Mouse (Mus musculus): ENCODE results near the gene Plcb2. TPM values are rescaled to one million over a fixed set of nuclear protein-coding genes. Genes with fewer than 3 reads are reported as not detected.
A peak's percentile ranks its signal among the peaks of the same experiment; 100 is the strongest.

The Plcb2 gene
- polyA plus RNA-seq, 1 experiment from 2014 or later = 1.5 TPM

GRCm38 (mm10) chr2:118761358-118761757, 33.1 kb upstream of the Plcb2 start:
- Histone ChIP-seq H3K4me3 (ENCODE audit: low read depth, low read length) (peak overlapping the region; percentile 24; the same call in 1 of the 2 replicates), H3K4me1 (ENCODE audit: insufficient read depth) (peaks cover 30% of the 10 kb centered on the region), H3K27ac (ENCODE audit: low read depth) (peak overlapping the region; percentile 96), H3K9me3 (ENCODE audit: low read depth, low read length) (no peaks in the 10 kb centered on the region), H3K36me3 (ENCODE audit: insufficient read depth) (no peaks in the 10 kb centered on the region), H3K27me3 (ENCODE audit: insufficient read depth, low read length) (no peaks in the 10 kb centered on the region; the same call in 1 of the 2 replicates), H3K9ac (peak overlapping the region; percentile 47), H3K4me2 (peak overlapping the region; percentile 61)
- WGBS = 78% methylated on average over 12 of the region's 12 CpGs
- DNase-seq (peak; percentile 31), ATAC-seq (ENCODE audit: insufficient read depth) (no peak)
- TF ChIP-seq CTCF (IDR thresholded peaks at IDR 0.05; ENCODE audit: low read depth) = peak; percentile 54

DNA sequence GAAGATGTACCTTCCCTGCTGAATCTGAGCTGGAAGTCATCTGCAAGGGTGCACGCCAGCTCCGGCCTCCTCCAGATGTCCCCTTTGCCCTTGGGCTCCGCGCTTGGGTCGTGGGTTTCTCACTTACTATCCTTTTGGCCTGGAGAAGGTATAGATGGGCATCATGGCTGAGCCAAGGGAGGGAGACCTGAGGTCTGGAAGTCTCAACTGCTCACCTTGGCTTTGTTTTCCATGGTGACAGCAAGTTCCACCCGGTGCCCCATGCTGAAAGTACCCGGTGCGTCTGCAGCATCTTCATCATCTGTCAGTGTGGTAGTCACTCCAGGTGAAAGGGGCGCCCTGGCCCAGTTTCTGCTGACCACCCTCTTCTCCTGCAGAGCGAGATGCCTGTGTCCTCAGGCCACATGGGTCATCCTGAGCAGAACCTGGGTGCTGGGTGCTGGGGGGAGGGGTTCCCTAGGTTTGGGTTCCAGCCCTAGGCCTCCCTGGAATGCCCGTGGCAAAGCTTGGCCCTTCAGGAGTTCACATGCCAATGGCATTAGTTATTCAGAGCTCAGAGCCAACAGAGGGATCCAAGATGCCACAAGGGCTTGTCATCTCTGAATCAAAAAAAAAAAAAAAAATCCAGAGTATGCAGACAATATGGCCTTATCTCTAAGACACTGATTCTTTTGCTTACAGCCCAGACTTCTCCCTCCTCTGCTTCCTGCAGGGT, 32.2 kb upstream of the Plcb2 start:
- Histone ChIP-seq H3K4me2 (no peak overlapping the region), H3K4me1 (ENCODE audit: insufficient read depth) (peaks cover 30% of the 10 kb centered on the region), H3K27me3 (ENCODE audit: insufficient read depth, low read length) (no peaks in the 10 kb centered on the region; the same call in 1 of the 2 replicates), H3K4me3 (ENCODE audit: low read depth, low read length) (no peak overlapping the region), H3K27ac (ENCODE audit: low read depth) (no peak overlapping the region), H3K9me3 (ENCODE audit: low read depth, low read length) (no peaks in the 10 kb centered on the region), H3K36me3 (ENCODE audit: insufficient read depth) (no peaks in the 10 kb centered on the region), H3K9ac (no peak overlapping the region)
- no peak for DNase-seq
- ATAC-seq (ENCODE audit: insufficient read depth) = no peak
- no peak for TF ChIP-seq CTCF (IDR thresholded peaks at IDR 0.05; ENCODE audit: low read depth)
- 84% methylated on average over 11 of the region's 11 CpGs for WGBS

DNA sequence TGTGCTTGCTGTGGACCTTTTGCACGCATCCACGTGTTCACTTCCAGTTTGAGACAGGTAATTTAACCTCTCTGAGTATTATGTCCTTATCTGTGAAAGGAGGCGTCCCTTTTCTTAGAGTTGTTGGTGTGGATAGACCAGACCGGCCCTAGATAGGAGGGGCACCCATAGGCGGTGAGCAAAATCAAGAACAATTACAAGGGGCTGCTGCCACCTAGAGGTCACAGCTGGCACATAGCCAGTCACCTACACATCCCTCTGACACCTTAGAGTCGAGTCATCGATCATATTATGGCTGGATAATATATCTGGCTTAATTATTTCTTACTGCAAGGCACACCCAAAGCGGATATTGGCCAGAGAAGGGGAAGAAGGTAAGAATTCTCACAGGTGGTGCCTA, 31.6 kb upstream of the Plcb2 start:
- H3K27ac ChIP-seq (ENCODE audit: low read depth) = no peak overlapping the region
- H3K9ac ChIP-seq = no peak overlapping the region
- H3K4me3 ChIP-seq (ENCODE audit: low read depth, low read length) = no peak overlapping the region
- H3K36me3 ChIP-seq (ENCODE audit: insufficient read depth) = no peaks in the 10 kb centered on the region
- WGBS = 13% methylated on average over 8 of the region's 8 CpGs
- TF ChIP-seq CTCF (IDR thresholded peaks at IDR 0.05; ENCODE audit: low read depth) = peak; percentile 77
- ATAC-seq (ENCODE audit: insufficient read depth) = no peak
- H3K9me3 ChIP-seq (ENCODE audit: low read depth, low read length) = no peaks in the 10 kb centered on the region
- H3K4me2 ChIP-seq = no peak overlapping the region
- peak; percentile 78 for DNase-seq
- peaks cover 30% of the 10 kb centered on the region for H3K4me1 ChIP-seq (ENCODE audit: insufficient read depth)
- no peaks in the 10 kb centered on the region; the same call in 1 of the 2 replicates for H3K27me3 ChIP-seq (ENCODE audit: insufficient read depth, low read length)

- DNase-seq (no peak), ATAC-seq (ENCODE audit: insufficient read depth) (no peak)
- TF ChIP-seq CTCF (IDR thresholded peaks at IDR 0.05; ENCODE audit: low read depth) = no peak
- Histone ChIP-seq H3K9me3 (ENCODE audit: low read depth, low read length) (no peaks in the 10 kb centered on the region), H3K4me1 (ENCODE audit: insufficient read depth) (peaks cover 3% of the 10 kb centered on the region; the same call in 1 of the 2 replicates), H3K27me3 (ENCODE audit: insufficient read depth, low read length) (no peaks in the 10 kb centered on the region; the same call in 1 of the 2 replicates), H3K27ac (ENCODE audit: low read depth) (no peak overlapping the region), H3K9ac (no peak overlapping the region), H3K36me3 (ENCODE audit: insufficient read depth) (no peaks in the 10 kb centered on the region), H3K4me2 (no peak overlapping the region), H3K4me3 (ENCODE audit: low read depth, low read length) (no peak overlapping the region)
- WGBS = 64% methylated on average over 4 of the region's 4 CpGs
Observed at GRCm38 (mm10) chr2:118756103-118756502, 27.9 kb upstream of the Plcb2 start.

GRCm38 (mm10) chr2:118755407-118755806, 27.2 kb upstream of the Plcb2 start:
- TF ChIP-seq CTCF (IDR thresholded peaks at IDR 0.05; ENCODE audit: low read depth) = no peak
- no peak overlapping the region for H3K9ac ChIP-seq
- no peaks in the 10 kb centered on the region; the same call in 1 of the 2 replicates for H3K27me3 ChIP-seq (ENCODE audit: insufficient read depth, low read length)
- 0 out of 2 replicates have a peak, but pooled peaks cover under 1% of the 10 kb centered on the region for H3K36me3 ChIP-seq (ENCODE audit: insufficient read depth)
- ATAC-seq (ENCODE audit: insufficient read depth) (no peak), DNase-seq (no peak)
- 77% methylated on average over 6 of the region's 6 CpGs for WGBS
- H3K4me1 ChIP-seq (ENCODE audit: insufficient read depth) = peaks cover 3% of the 10 kb centered on the region; the same call in 1 of the 2 replicates
- no peaks in the 10 kb centered on the region for H3K9me3 ChIP-seq (ENCODE audit: low read depth, low read length)
- no peak overlapping the region for H3K4me2 ChIP-seq
- no peak overlapping the region for H3K27ac ChIP-seq (ENCODE audit: low read depth)
- no peak overlapping the region for H3K4me3 ChIP-seq (ENCODE audit: low read depth, low read length)

GRCm38 (mm10) chr2:118754143-118754542, 25.9 kb upstream of the Plcb2 start:
- Histone ChIP-seq H3K4me2 (no peak overlapping the region), H3K36me3 (ENCODE audit: insufficient read depth) (0 out of 2 replicates have a peak, but pooled peaks cover 6% of the 10 kb centered on the region), H3K27me3 (ENCODE audit: insufficient read depth, low read length) (no peaks in the 10 kb centered on the region), H3K9me3 (ENCODE audit: low read depth, low read length) (no peaks in the 10 kb centered on the region), H3K9ac (no peak overlapping the region), H3K4me1 (ENCODE audit: insufficient read depth) (peaks cover 6% of the 10 kb centered on the region; the same call in 1 of the 2 replicates), H3K27ac (ENCODE audit: low read depth) (no peak overlapping the region), H3K4me3 (ENCODE audit: low read depth, low read length) (no peak overlapping the region)
- DNase-seq = no peak
- no peak for TF ChIP-seq CTCF (IDR thresholded peaks at IDR 0.05; ENCODE audit: low read depth)
- ATAC-seq (ENCODE audit: insufficient read depth) = no peak
- whole genome bisulfite sequencing = 67% methylated on average over 5 of the region's 5 CpGs

GRCm38 (mm10) chr2:118752792-118753108, 24.5 kb upstream of the Plcb2 start:
- ATAC-seq (ENCODE audit: insufficient read depth) = no peak
- Histone ChIP-seq H3K9ac (0 out of 2 replicates have a peak overlapping the region, but pooled peaks have one; percentile 13), H3K27ac (ENCODE audit: low read depth) (peak overlapping the region; percentile 38; the same call in 1 of the 2 replicates), H3K4me1 (ENCODE audit: insufficient read depth) (peaks cover 6% of the 10 kb centered on the region; the same call in 1 of the 2 replicates), H3K4me3 (ENCODE audit: low read depth, low read length) (no peak overlapping the region), H3K27me3 (ENCODE audit: insufficient read depth, low read length) (no peaks in the 10 kb centered on the region), H3K9me3 (ENCODE audit: low read depth, low read length) (no peaks in the 10 kb centered on the region), H3K36me3 (ENCODE audit: insufficient read depth) (0 out of 2 replicates have a peak, but pooled peaks cover 6% of the 10 kb centered on the region), H3K4me2 (no peak overlapping the region)
- no peak for DNase-seq
- TF ChIP-seq CTCF (IDR thresholded peaks at IDR 0.05; ENCODE audit: low read depth) = no peak
- WGBS = 63% methylated on average over 4 of the region's 4 CpGs
